Mouse (Mus musculus): ENCODE measurements around the gene Fam168a. TPM values are rescaled to one million over a fixed set of nuclear protein-coding genes. Genes with fewer than 3 reads are reported as not detected.

The Fam168a gene
- polyA plus RNA-seq, 1 experiment from 2014 or later: 102 TPM

- no peak for ATAC-seq
- 72% methylated on average over 8 of the region's 8 CpGs for WGBS
- Histone ChIP-seq H3K4me2 (ENCODE audit: low read length) (no peak overlapping the region), H3K27ac (ENCODE audit: low read depth, low read length) (no peak overlapping the region), H3K27me3 (replicated peaks; ENCODE audit: control insufficient read depth, insufficient read depth, low read length) (no peaks in the 10 kb centered on the region), H3K36me3 (ENCODE audit: control insufficient read depth, insufficient read depth, low read length) (no peaks in the 10 kb centered on the region), H3K4me1 (ENCODE audit: control insufficient read depth, insufficient read depth, low read depth, low read length) (no peaks in the 10 kb centered on the region), H3K9ac (ENCODE audit: low read depth, low read length) (no peak overlapping the region), H3K4me3 (ENCODE audit: low read length) (no peak overlapping the region), H3K9me3 (ENCODE audit: control insufficient read depth, low read length) (no peaks in the 10 kb centered on the region)
Measured at GRCm38 (mm10) chr7:100693199-100693598, 13.2 kb upstream of the Fam168a start.

GRCm38 (mm10) chr7:100699771-100700770 lies 6.4 kb upstream of the Fam168a start:
- Histone ChIP-seq H3K4me2 (ENCODE audit: low read length) (no peak overlapping the region), H3K4me3 (ENCODE audit: low read length) (no peak overlapping the region), H3K9me3 (ENCODE audit: control insufficient read depth, low read length) (no peaks in the 10 kb centered on the region), H3K9ac (ENCODE audit: low read depth, low read length) (no peak overlapping the region), H3K36me3 (ENCODE audit: control insufficient read depth, insufficient read depth, low read length) (no peaks in the 10 kb centered on the region), H3K27me3 (replicated peaks; ENCODE audit: control insufficient read depth, insufficient read depth, low read length) (no peaks in the 10 kb centered on the region), H3K4me1 (ENCODE audit: control insufficient read depth, insufficient read depth, low read depth, low read length) (no peaks in the 10 kb centered on the region), H3K27ac (ENCODE audit: low read depth, low read length) (no peak overlapping the region)
- ATAC-seq: no peak
- WGBS: 62% methylated on average over 8 of the region's 8 CpGs

- H3K9me3 ChIP-seq (ENCODE audit: control insufficient read depth, low read length): no peaks in the 10 kb centered on the region
- H3K4me1 ChIP-seq (ENCODE audit: control insufficient read depth, insufficient read depth, low read depth, low read length): peaks cover 16% of the 10 kb centered on the region
- H3K27me3 ChIP-seq (replicated peaks; ENCODE audit: control insufficient read depth, insufficient read depth, low read length): no peaks in the 10 kb centered on the region
- H3K4me2 ChIP-seq (ENCODE audit: low read length): peak overlapping the region; percentile 72
- H3K27ac ChIP-seq (ENCODE audit: low read depth, low read length): peak overlapping the region; percentile 98
- 0% methylated on average over 16 of the region's 23 CpGs for WGBS
- no peak; the same call in 1 of the 2 replicates for ATAC-seq
- H3K9ac ChIP-seq (ENCODE audit: low read depth, low read length): peak overlapping the region; percentile 90
- H3K36me3 ChIP-seq (ENCODE audit: control insufficient read depth, insufficient read depth, low read length): no peaks in the 10 kb centered on the region
- peak overlapping the region; percentile 59 for H3K4me3 ChIP-seq (ENCODE audit: low read length)
Measured at GRCm38 (mm10) chr7:100706883-100707480, 547 bp downstream of the Fam168a start.

GRCm38 (mm10) chr7:100718741-100719140 lies 12.3 kb downstream of the Fam168a start:
- Histone ChIP-seq H3K9me3 (ENCODE audit: control insufficient read depth, low read length) (no peaks in the 10 kb centered on the region), H3K4me3 (ENCODE audit: low read length) (no peak overlapping the region), H3K27ac (ENCODE audit: low read depth, low read length) (no peak overlapping the region), H3K4me2 (ENCODE audit: low read length) (no peak overlapping the region), H3K36me3 (ENCODE audit: control insufficient read depth, insufficient read depth, low read length) (no peaks in the 10 kb centered on the region), H3K9ac (ENCODE audit: low read depth, low read length) (no peak overlapping the region), H3K4me1 (ENCODE audit: control insufficient read depth, insufficient read depth, low read depth, low read length) (peaks cover 16% of the 10 kb centered on the region), H3K27me3 (replicated peaks; ENCODE audit: control insufficient read depth, insufficient read depth, low read length) (no peaks in the 10 kb centered on the region)
- ATAC-seq: no peak
- 75% methylated on average over 5 of the region's 5 CpGs for WGBS

- Histone ChIP-seq H3K4me2 (ENCODE audit: low read length) (peak overlapping the region; percentile 10; the same call in 1 of the 2 replicates), H3K27ac (ENCODE audit: low read depth, low read length) (peak overlapping the region; percentile 44; the same call in 1 of the 2 replicates), H3K9ac (ENCODE audit: low read depth, low read length) (no peak overlapping the region), H3K36me3 (ENCODE audit: control insufficient read depth, insufficient read depth, low read length) (no peaks in the 10 kb centered on the region), H3K27me3 (replicated peaks; ENCODE audit: control insufficient read depth, insufficient read depth, low read length) (no peaks in the 10 kb centered on the region), H3K4me3 (ENCODE audit: low read length) (no peak overlapping the region), H3K4me1 (ENCODE audit: control insufficient read depth, insufficient read depth, low read depth, low read length) (peaks cover 24% of the 10 kb centered on the region), H3K9me3 (ENCODE audit: control insufficient read depth, low read length) (no peaks in the 10 kb centered on the region)
- 50% methylated on average over 6 of the region's 6 CpGs for WGBS
- ATAC-seq: peak; percentile 54
Measured at GRCm38 (mm10) chr7:100722268-100722667, 15.8 kb downstream of the Fam168a start.

GRCm38 (mm10) chr7:100723453-100724294 lies 17.2 kb downstream of the Fam168a start:
- Histone ChIP-seq H3K27me3 (replicated peaks; ENCODE audit: control insufficient read depth, insufficient read depth, low read length) (no peaks in the 10 kb centered on the region), H3K9me3 (ENCODE audit: control insufficient read depth, low read length) (no peaks in the 10 kb centered on the region), H3K4me2 (ENCODE audit: low read length) (peak overlapping the region; percentile 18; the same call in 1 of the 2 replicates), H3K4me3 (ENCODE audit: low read length) (no peak overlapping the region), H3K4me1 (ENCODE audit: control insufficient read depth, insufficient read depth, low read depth, low read length) (peaks cover 24% of the 10 kb centered on the region), H3K36me3 (ENCODE audit: control insufficient read depth, insufficient read depth, low read length) (no peaks in the 10 kb centered on the region), H3K9ac (ENCODE audit: low read depth, low read length) (peak overlapping the region; percentile 33; the same call in 1 of the 2 replicates), H3K27ac (ENCODE audit: low read depth, low read length) (peak overlapping the region; percentile 69)
- ATAC-seq: no peak
- WGBS: 18% methylated on average over 12 of the region's 12 CpGs

- Histone ChIP-seq H3K4me1 (ENCODE audit: control insufficient read depth, insufficient read depth, low read depth, low read length) (peaks cover 15% of the 10 kb centered on the region), H3K36me3 (ENCODE audit: control insufficient read depth, insufficient read depth, low read length) (no peaks in the 10 kb centered on the region), H3K27ac (ENCODE audit: low read depth, low read length) (no peak overlapping the region), H3K9me3 (ENCODE audit: control insufficient read depth, low read length) (no peaks in the 10 kb centered on the region), H3K4me2 (ENCODE audit: low read length) (no peak overlapping the region), H3K9ac (ENCODE audit: low read depth, low read length) (no peak overlapping the region), H3K4me3 (ENCODE audit: low read length) (no peak overlapping the region), H3K27me3 (replicated peaks; ENCODE audit: control insufficient read depth, insufficient read depth, low read length) (no peaks in the 10 kb centered on the region)
- WGBS: 78% methylated on average over 2 of the region's 2 CpGs
- no peak for ATAC-seq
Measured at GRCm38 (mm10) chr7:100727538-100728085, 21.2 kb downstream of the Fam168a start.

- no peak for ATAC-seq
- Histone ChIP-seq H3K9ac (ENCODE audit: low read depth, low read length) (no peak overlapping the region), H3K27ac (ENCODE audit: low read depth, low read length) (no peak overlapping the region), H3K36me3 (ENCODE audit: control insufficient read depth, insufficient read depth, low read length) (no peaks in the 10 kb centered on the region), H3K4me1 (ENCODE audit: control insufficient read depth, insufficient read depth, low read depth, low read length) (peaks cover 9% of the 10 kb centered on the region), H3K9me3 (ENCODE audit: control insufficient read depth, low read length) (no peaks in the 10 kb centered on the region), H3K27me3 (replicated peaks; ENCODE audit: control insufficient read depth, insufficient read depth, low read length) (no peaks in the 10 kb centered on the region), H3K4me3 (ENCODE audit: low read length) (no peak overlapping the region), H3K4me2 (ENCODE audit: low read length) (no peak overlapping the region)
- 94% methylated on average over 2 of the region's 2 CpGs for WGBS
Measured at GRCm38 (mm10) chr7:100729778-100730177, 23.3 kb downstream of the Fam168a start.

Data from hindbrain, embryonic 16.5 days (tissue).